Mouse (Mus musculus): ENCODE measurements around the gene Psd.

The Psd gene

DNA sequence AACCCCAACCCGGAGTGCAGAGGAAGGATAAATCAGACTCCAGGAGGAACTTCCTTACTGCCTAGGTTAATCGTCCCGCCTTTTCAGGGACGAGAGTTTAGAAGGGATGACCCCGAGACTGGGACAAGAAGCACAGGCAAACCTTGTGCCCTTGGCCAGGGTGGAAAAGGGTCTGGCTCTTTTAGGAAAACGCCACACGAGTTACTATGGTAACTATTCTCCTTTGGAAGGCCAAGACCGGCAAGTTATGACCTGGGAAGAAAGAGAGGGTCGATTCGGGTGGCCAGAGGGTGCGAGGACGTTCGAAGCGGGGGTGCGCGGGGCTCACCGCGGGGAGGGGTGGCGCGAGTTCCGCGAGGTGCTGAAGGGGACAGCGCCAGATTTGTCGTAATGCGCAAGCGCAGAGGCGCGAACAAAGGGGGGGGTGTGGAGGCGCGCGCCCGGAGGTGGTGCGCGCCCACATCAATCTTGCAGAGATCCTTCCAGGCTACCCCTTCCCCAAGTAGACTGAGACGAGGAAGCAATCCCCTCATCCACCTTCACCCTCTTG, at the start of gene Psd:
Gene Psd (minus strand): TSS at position 401 of the 550 bp plus-strand sequence.
- ChIA-PET CTCF (interaction anchor here in 1 of 4 experiments (2.6 kb wide), 1 partner anchor 23 kb away, joined by 14 read pairs; the partner anchor contains the start of gene Nfkb2), POLR2A (interaction anchor here in 2 of 4 experiments (1.0 to 3.4 kb wide), 6 partner anchors 8 to 260 kb away, joined by 3 to 35 read pairs (median 12); partner anchors contain the start of genes Actr1a (in 1 of the 2) and Cuedc2 (in 1 of the 2))

DNA sequence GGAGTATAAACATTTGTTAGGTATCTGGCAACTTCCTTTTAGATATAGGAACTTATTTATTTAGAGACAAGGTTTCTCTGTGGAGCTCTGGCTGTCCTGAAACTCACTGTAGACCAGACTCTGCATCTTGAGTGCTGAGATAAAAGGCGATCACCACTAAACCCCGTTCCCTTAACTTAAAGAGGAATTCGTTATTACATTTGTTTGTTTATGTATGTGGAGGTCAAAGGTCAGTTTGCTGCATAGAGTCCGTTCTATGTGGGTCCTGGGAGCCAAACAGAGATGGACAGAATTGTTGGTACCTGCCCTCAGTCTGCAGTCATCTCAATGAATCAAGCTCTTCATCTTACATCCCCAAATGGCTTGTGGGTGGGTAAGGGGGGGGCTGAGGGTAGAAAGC, 48.9 kb upstream of the Psd start:
- ChIA-PET POLR2A (interaction anchor here in 3 of 4 experiments (0.6 to 2.1 kb wide), 12 partner anchors 10 to 294 kb away, joined by 3 to 9 read pairs (median 4); partner anchors contain the start of gene Sufu (in 1 of the 3)), CTCF (interaction anchor here in 2 of 4 experiments (0.6 kb wide), 2 partner anchors 45 to 559 kb away, joined by 4 to 5 read pairs; no protein-coding TSS in a partner anchor)

DNA sequence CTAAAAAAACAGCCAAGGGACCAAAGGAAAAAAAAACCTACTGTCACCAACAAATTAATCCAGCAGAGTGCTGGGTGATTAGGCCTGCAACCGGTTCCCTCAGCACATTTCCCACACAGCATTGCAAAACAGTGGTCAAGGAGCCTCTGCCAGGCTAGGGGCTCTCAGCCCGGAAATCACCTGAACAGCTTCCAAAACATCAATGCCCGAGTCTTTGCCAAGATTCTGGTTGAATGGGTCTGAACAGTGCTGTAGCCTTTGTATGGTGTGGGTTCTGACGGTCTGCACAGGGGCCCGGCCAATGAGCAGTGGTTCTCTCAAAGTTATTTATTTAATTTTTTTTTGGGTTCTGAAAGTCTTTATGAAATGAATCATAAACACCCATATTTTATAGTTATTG, 48.5 kb upstream of the Psd start:
- ChIA-PET POLR2A (interaction anchor here in 3 of 4 experiments (0.6 to 2.1 kb wide), 16 partner anchors 10 to 293 kb away, joined by 3 to 9 read pairs (median 4); partner anchors contain the start of gene Sufu (in 1 of the 3)), CTCF (interaction anchor here in 3 of 4 experiments (0.6 kb wide), 3 partner anchors 17 to 559 kb away, joined by 3 to 5 read pairs (median 4); no protein-coding TSS in a partner anchor)

DNA sequence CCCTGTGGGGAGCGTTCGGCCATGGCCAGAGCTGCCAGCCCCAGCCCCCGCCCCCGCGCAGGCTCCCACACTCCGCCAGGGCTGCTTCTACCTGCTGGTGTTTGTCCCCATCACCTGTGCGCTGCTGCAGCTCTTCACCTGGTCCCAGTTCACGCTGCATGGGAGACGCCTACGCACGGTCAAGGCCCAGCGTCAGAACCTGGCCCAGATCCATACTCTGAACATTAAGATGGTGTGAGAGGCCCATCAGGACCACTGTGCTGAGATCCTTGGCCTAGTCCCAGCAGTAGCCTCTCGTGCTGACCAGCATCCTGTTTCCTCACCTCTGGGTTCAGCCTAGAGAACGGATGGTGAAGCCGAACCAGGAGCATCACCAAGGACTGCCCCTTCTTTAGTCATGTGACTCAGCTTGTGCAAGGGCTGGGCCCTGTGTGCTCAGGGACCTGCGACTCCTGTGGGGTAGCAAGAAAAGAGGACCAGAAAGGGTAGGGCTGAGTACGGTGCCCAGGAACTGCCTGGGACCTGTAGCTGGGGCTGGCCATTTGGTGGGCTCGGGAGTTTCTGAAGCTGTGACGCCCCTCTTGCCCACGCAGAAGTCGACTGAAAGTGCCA, 47.6 kb upstream of the Psd start:
- POLR2A ChIA-PET: interaction anchor here in 2 of 4 experiments (1.1 to 2.1 kb wide), 7 partner anchors 15 to 60 kb away, joined by 3 to 9 read pairs (median 5); partner anchors contain the start of gene Sufu (in 1 of the 2)
- CTCF ChIA-PET: interaction anchor here in 1 of 4 experiments (0.6 kb wide), 1 partner anchor 136 kb away, joined by 8 read pairs; no protein-coding TSS in a partner anchor

DNA sequence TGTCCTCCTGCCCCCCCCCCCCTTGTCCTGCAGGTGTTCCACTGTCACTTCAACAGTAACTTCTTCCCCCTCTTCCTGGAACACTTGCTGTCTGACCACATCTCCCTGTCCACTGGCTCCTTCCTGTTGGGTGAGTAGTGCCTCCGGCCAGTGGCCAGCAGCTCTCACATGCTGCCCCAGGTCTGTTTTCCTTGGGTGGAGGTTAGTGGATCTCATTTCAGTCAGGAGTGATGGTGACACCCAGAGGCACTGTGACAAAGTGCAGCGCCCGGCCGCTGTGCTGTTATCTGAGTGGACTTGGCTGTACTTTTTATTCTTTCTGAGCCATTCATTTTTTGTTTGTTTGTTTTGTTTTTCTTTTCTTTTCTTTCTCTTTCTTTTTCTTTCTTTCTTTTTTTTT, 42.2 kb upstream of the Psd start:
- ChIA-PET CTCF (interaction anchor here in 3 of 4 experiments (0.5 to 1.6 kb wide), 9 partner anchors 11 to 375 kb away, joined by 3 to 6 read pairs (median 4); partner anchors contain the start of genes Fbxl15 (in 1 of the 3), Gbf1 (in 1 of the 3) and Sufu (in 1 of the 3)), POLR2A (interaction anchor here in 3 of 4 experiments (0.5 to 1.5 kb wide), 5 partner anchors 11 to 87 kb away, joined by 3 to 5 read pairs (median 4); no protein-coding TSS in a partner anchor)

DNA sequence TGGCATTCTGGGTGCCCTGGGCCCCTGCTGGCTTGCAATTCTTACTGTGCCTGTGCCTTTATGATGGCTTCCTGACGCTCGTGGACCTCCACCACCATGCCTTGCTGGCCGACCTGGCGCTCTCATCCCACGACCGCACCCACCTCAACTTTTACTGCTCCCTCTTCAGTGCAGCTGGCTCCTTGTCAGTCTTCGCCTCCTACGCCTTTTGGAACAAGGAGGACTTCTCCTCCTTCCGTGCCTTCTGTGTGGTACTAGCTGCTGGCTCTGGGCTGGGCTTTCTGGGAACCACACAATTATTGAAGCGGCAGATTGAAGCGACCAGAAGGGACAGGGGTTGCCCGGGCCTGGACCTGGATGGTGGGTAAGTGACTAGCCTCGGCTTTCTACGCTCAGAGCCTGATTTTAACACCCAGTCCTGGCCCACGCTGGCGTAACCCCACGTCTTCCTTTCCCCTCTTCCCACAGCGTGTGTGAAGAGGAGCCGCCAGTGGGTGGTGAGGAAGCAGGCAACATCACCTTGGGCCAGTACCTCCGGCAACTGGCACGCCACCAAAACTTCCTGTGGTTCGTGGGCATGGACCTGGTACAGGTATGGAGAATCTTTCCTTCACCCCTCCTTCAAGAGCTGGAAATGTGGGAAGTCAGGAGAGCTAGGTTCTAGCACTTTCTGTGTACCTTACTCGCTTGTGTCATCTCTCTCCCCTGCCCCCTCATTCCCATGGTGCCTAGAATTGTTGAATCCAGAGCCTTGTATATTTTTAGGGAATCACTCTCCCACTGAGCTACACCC, 41.0 kb upstream of the Psd start:
- POLR2A ChIA-PET: interaction anchor here in 3 of 4 experiments (0.6 to 1.9 kb wide), 11 partner anchors 9 to 132 kb away, joined by 3 to 5 read pairs (median 4); partner anchors contain the start of genes Fbxl15 (in 1 of the 3) and Nfkb2 (in 1 of the 3)
- CTCF ChIA-PET: interaction anchor here in 2 of 4 experiments (1.0 to 1.6 kb wide), 4 partner anchors 10 to 59 kb away, joined by 4 to 5 read pairs (median 4); partner anchors contain the start of genes Fbxl15 (in 1 of the 2) and Sufu (in 1 of the 2)

DNA sequence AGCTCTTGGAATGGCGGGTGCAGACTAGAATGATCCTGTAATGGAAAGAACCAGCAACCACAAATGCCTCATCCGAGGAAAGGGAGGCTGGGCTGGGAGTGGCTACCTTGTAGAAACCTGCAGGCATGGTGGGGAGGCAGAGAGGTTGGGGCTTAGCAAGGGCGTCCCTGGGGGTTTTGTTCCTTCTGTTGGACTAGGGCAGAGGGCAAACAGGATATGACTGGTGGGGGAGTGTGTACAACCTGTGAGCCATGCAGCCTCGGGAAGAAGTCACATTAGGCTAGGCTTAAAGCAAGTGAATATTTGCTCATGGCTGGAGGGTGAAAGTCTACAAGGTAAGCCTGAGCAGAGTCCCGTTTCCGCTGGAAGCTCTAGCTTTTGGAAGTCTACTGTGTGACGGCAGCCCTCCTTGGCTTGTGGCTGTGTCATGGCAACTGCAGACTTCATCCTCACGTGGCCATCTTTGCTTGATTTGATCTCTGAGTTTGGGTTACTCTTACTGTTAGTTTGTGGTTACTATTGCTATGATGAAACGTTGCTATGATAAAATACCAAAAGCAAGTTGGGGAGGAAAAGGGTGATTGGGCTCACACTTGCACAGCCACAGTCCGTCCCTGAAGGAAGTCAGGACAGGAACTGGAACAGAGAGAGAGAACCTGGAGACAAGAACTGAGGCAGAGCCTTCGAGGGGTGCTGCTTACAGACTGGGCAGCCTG, 36.5 kb upstream of the Psd start:
- CTCF ChIA-PET: interaction anchor here in 1 of 4 experiments (0.9 kb wide), 1 partner anchor 72 kb away, joined by 3 read pairs; no protein-coding TSS in a partner anchor
- POLR2A ChIA-PET: interaction anchor here in 2 of 4 experiments (0.9 to 1.1 kb wide), 2 partner anchors 145 to 211 kb away, joined by 3 read pairs; partner anchors contain the start of gene Gbf1 (in 1 of the 2)

DNA sequence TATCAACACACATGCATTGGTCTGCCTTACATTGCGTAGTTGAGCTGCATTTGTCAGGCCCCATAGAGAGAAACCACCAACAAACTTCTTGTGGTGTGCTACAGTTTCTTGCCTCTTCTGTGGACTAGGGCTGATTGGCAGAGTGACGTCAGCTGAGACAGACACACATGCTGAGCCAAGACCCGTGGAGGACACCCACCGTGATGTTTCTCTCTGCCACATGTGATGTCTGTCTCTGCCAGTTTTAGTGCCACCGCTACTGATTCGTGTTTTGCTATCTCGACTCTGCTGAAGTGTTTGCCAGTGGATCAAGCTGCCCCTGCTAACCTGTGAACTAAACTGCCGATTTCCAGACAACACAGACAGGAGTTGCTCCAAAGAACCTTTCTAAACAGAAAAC, 35.1 kb upstream of the Psd start:
- ChIA-PET CTCF (no interaction called here), POLR2A (interaction anchor here in 1 of 4 experiments (0.6 to 2.0 kb wide), 2 partner anchors 24 to 214 kb away, joined by 3 to 6 read pairs; partner anchors contain the start of gene Cuedc2)

DNA sequence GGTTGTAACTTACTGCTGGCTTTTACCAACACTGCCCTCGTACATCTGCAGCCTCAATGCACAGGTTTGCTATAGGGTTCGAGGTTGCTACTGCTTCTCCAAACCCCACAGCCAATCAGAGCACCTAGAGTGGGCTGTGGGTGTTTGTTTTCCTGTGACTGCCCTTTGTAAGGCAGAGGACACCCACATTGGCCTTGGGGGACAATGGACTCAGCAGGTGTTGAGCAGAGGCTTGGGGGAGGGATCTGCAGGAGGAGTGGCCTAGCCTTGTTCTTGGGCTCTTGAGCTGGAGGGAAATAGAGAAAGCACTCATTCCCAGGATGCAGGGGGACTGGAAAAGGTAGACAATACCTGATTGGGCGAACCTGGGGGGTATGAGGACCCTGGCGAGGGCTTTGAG, 31.4 kb upstream of the Psd start:
- CTCF ChIA-PET: interaction anchor here in 2 of 4 experiments (0.6 to 2.2 kb wide), 6 partner anchors 11 to 172 kb away, joined by 3 to 11 read pairs (median 6); partner anchors contain the start of genes Nfkb2 (in 1 of the 2) and Sufu (in 1 of the 2)

DNA sequence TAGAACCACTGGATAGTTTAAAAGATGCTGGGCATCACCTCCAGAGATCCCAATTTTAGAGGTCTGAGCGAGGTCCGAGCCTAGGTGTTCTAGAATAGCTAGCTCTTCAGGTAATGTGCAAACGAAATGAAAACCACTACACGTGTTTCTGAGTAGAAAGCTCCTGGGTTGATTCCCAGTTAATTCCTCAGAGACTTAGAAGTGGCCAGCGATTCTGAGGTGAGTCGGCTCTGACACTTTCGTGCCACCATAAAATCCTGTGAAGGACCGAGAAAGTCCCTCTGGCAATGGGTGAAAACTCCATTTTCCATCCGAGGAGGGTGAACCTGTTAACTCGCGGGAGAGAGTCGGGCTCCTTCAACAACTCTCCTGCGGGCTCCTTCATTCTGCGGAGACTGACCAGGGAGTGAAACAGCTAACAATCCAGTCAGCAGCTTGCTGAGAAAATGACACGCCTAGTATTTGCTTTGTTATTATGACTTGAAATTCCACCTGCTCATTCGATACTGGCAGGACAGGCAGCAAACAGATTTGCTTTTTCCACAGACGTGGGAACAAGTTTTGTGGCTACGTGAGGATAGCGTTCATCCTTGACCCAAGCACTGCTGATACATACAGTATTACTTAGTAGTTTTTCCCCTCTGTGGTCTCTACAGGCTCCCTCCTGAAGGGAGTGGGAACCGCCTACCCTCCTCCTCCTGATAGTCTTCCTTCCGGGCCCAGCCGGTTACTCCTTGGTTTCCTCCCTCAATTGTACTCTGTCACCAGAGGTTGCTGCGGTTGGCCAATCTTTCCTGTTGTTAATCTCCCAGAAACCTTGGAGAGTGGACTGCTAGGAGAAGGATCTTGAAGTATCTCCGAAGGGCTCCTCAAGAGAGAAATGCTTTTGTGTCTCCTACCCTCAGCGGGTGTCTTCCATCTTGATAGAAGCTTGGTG, 30.7 kb upstream of the Psd start:
- CTCF ChIA-PET: interaction anchor here in 2 of 4 experiments (1.0 to 2.2 kb wide), 10 partner anchors 9 to 329 kb away, joined by 3 to 10 read pairs (median 4); partner anchors contain the start of genes Cuedc2 (in 1 of the 2), Nfkb2 (in 1 of the 2) and Sufu (in 1 of the 2)

More for the DNA sequence above, 31.4 kb upstream of the Psd start:
- POLR2A ChIA-PET: interaction anchor here in 3 of 4 experiments (0.5 to 4.2 kb wide), 36 partner anchors 8 to 1396 kb away, joined by 3 to 40 read pairs (median 6); partner anchors contain the start of genes 2310034G01Rik (in 2 of the 3), Cuedc2 (in 2 of the 3), Sufu (in 2 of the 3) and Actr1a (in 1 of the 3)

DNA sequence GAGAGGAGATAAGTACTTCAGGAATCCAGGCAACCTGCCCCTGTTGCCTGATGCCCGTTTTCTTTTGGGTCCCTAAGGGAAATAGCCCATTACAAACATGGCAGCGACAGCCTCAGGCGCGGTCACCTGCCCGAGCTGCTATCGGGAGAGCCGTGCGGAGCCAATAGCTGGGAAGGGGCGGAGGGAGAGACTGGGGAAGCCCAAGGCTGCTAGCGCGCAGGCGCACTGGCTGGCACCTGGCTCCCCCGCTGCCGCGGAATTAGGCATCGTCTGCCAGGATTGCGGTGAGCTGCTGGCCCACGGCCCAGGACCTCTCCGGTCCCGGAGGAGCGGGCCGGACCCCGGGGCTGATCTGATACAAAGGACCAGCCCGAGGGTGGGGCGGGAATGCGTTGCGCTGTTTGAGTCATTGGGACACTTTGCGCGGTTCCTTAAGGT, 29.8 kb upstream of the Psd start:
- POLR2A ChIA-PET: interaction anchor here (0.5 to 4.2 kb wide), 51 partner anchors 9 to 661 kb away, joined by 3 to 40 read pairs (median 4); partner anchors contain the start of genes Sufu (in 3 of the 4), Cuedc2 (in 2 of the 4), Fbxl15 (in 2 of the 4) and Mfsd13a (in 2 of the 4)
- CTCF ChIA-PET: interaction anchor here (0.6 to 2.2 kb wide), 10 partner anchors 8 to 328 kb away, joined by 3 to 10 read pairs (median 4); partner anchors contain the start of genes Cuedc2 (in 1 of the 4), Nfkb2 (in 1 of the 4) and Sufu (in 1 of the 4)

More for the DNA sequence above, 30.7 kb upstream of the Psd start:
- POLR2A ChIA-PET: interaction anchor here (0.7 to 4.2 kb wide), 65 partner anchors 7 to 660 kb away, joined by 3 to 40 read pairs (median 4); partner anchors contain the start of genes Sufu (in 3 of the 4), 2310034G01Rik (in 2 of the 4), Cuedc2 (in 2 of the 4) and Fbxl15 (in 2 of the 4)

DNA sequence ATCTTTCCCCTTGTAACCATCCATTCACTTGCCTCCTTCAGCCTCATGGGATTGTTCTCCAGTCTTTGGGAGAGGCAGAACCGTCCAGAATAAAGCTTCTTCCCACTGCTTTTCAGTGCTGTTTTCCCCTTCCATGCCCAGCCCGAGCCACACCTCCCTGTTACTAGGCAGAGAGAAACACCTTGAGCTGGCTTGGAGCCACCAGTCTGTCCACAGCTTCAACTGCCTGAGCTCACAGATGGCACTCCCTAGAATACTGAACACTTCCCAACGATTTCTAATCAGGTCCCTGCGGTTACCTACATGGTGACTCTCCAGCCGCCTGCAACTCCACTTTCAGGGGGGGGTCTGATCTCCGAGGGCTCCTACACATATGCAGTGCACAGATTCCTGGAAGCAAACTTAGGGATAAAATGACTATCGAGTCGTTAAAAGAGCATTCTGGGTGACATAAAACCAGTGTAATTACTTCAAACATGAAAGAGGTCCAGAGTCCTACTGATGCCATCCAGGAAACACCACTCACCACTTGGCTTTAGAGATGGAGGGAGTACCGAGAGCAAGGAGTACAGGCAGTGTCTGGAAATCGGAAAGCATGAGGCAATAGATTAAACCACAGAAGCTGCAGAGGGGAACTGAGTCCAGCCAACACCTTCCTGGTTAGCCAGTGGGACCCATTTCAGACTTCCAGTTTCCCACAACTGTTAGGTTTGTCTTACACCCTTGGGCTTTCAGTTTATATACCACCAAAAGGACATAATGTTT, 23.4 kb upstream of the Psd start, which contains the start of gene 2310034G01Rik:
Gene 2310034G01Rik (minus strand): TSS at position 135 of the 765 bp plus-strand sequence.
- POLR2A ChIA-PET: interaction anchor here in 2 of 4 experiments (1.0 to 4.5 kb wide), 2 partner anchors 8 kb away, joined by 6 to 28 read pairs; no protein-coding TSS in a partner anchor
- CTCF ChIA-PET: no interaction called here

DNA sequence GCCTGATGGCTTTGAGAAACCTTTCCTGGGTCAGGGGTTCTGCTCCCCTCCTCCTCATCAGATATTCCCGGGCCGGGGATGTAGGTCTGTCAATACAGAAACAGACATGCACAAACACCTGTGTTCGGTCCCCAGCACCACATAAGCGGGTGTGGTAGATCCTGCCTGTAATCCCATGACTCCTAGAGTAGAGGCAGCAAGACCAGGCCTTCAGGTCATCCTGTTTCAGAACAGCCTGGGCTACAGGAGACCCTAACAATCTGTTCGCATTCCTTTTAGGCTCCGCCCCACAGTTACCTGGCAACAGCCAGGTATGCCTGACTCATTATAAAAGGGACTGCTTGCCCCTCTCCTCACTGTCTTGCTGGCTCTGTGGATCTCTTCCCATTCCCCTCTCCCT, 22.6 kb upstream of the Psd start:
- POLR2A ChIA-PET: interaction anchor here in 3 of 4 experiments (1.0 to 4.5 kb wide), 7 partner anchors 8 to 47 kb away, joined by 3 to 28 read pairs (median 5); partner anchors contain the start of genes Cuedc2 (in 1 of the 3), Fbxl15 (in 1 of the 3), Nfkb2 (in 1 of the 3) and Sufu (in 1 of the 3)
- CTCF ChIA-PET: interaction anchor here in 3 of 4 experiments (0.5 to 1.9 kb wide), 4 partner anchors 8 to 90 kb away, joined by 3 to 6 read pairs (median 4); partner anchors contain the start of gene Sufu (in 1 of the 3)

All from embryonic stem cell, embryonic (primary cell).